Mouse (Mus musculus): ENCODE measurements around the gene Gm21996.
"Not testable (repeated sequence)": the region's sequence is repeated elsewhere in the genome, so short reads cannot be mapped to it uniquely, and the experiment has no call there.

Gene Gm21996

GRCm38 (mm10) chrY:89745432-89745831, at the start of gene Gm21996:
TSS of gene Gm21996 (minus strand) at chrY:89745532.
- not testable (repeated sequence) for DNase-seq (ENCODE audit: low spot score)

Data from layer of hippocampus, adult 11-12 months (tissue).